Mouse (Mus musculus) gastrocnemius, postnatal 10 days (tissue): ENCODE measurements around the gene Dnah7c. TPM values are rescaled to one million over a fixed set of nuclear protein-coding genes. Genes with fewer than 3 reads are reported as not detected.

ENCODE experiments used
- DNase-seq: peaks from one replicate; pipeline ENCODE4 v3.0.0; 2021; ENCODE audit warnings: mixed read lengths
- total RNA-seq, 2 experiments: library from RNA; stranded (reverse); gene quantifications; 2 replicates each; pipeline ENCODE4 v1.2.3; 2021

The Dnah7c gene
- total RNA-seq, 2 experiments from 2014 or later = not detected

GRCm38 (mm10) chr1:46854036-46854900, 428.9 kb downstream of the Dnah7c start:
- no peak for DNase-seq

- no peak for DNase-seq
Measured at GRCm38 (mm10) chr1:46856498-46856897, 431.1 kb downstream of the Dnah7c start.
